Mouse (Mus musculus) left cerebral cortex, postnatal 10 days (tissue): ENCODE results near the gene Ttf1. TPM values are rescaled to one million over a fixed set of nuclear protein-coding genes. Genes with fewer than 3 reads are reported as not detected.
"Not testable (repeated sequence)": the region's sequence is repeated elsewhere in the genome, so short reads cannot be mapped to it uniquely, and the experiment has no call there.

Experiments used
- DNase-seq, 2 experiments: peaks; one replicate each; pipeline ENCODE4 v3.0.0; 2021 to 2022; ENCODE audit warnings: low spot score in 2 of 2, mixed read lengths in 1 of 2; ENCODE audit errors: extremely low spot score in 1 of 2
- intact Hi-C: fragments of 180-260 bp; cut with DNase I; formaldehyde crosslinking; loops from one replicate; pipeline ENCODE4 v1.15.1; 2025
- total RNA-seq, 2 experiments: library from RNA; stranded (reverse); gene quantifications; 2 replicates each; pipeline ENCODE4 v1.2.3; 2021

Gene Ttf1
- total RNA-seq, 2 experiments from 2014 or later = 9.1 to 9.6 TPM

GRCm38 (mm10) chr2:29052943-29053454 is 7.1 kb upstream of the Ttf1 start:
- intact Hi-C loops = loop anchor here (1.0 to 2.0 kb wide), 2 partner anchors 129 to 296 kb away; no protein-coding TSS in a partner anchor
- DNase-seq = peak; percentile 31 to 69

GRCm38 (mm10) chr2:29053802-29054544 is 6.1 kb upstream of the Ttf1 start:
- intact Hi-C loops = loop anchor here (1.0 to 2.0 kb wide), 2 partner anchors 130 to 297 kb away; no protein-coding TSS in a partner anchor
- DNase-seq = peak; percentile 41 to 59

- intact Hi-C loops = no loop called here
- DNase-seq = peak in 1 of 2 experiments; percentile 22
Observed at GRCm38 (mm10) chr2:29054545-29054935, 5.5 kb upstream of the Ttf1 start.

- peak; percentile 34 to 61 for DNase-seq
- intact Hi-C loops = no loop called here
Observed at GRCm38 (mm10) chr2:29054991-29055390, 5.1 kb upstream of the Ttf1 start, which contains the start of gene Cfap77. Gene Cfap77 (minus strand): TSS chr2:29055066.

GRCm38 (mm10) chr2:29065796-29066195 is 5.7 kb downstream of the Ttf1 start:
- intact Hi-C loops = no loop called here
- DNase-seq = no peak

- intact Hi-C loops = no loop called here
- DNase-seq = peak in 1 of 2 experiments; percentile 29
Observed at GRCm38 (mm10) chr2:29066410-29066809, 6.3 kb downstream of the Ttf1 start.

GRCm38 (mm10) chr2:29074676-29075075 is 14.6 kb downstream of the Ttf1 start:
- DNase-seq = no peak
- intact Hi-C loops = no loop called here

GRCm38 (mm10) chr2:29075331-29076070 is 15.4 kb downstream of the Ttf1 start:
- intact Hi-C loops = no loop called here
- DNase-seq = no peak

GRCm38 (mm10) chr2:29076226-29076625 is 16.2 kb downstream of the Ttf1 start:
- no peak for DNase-seq
- intact Hi-C loops = no loop called here

GRCm38 (mm10) chr2:29081965-29082364 is 21.9 kb downstream of the Ttf1 start:
- intact Hi-C loops = no loop called here
- DNase-seq = no peak

GRCm38 (mm10) chr2:29086026-29086425 is 26.0 kb downstream of the Ttf1 start:
- intact Hi-C loops = no loop called here
- no peak for DNase-seq

GRCm38 (mm10) chr2:29089276-29089675 is 29.2 kb downstream of the Ttf1 start:
- intact Hi-C loops, DNase-seq: not testable (repeated sequence)

GRCm38 (mm10) chr2:29095674-29096073 is 35.6 kb downstream of the Ttf1 start:
- intact Hi-C loops = no loop called here
- DNase-seq = no peak

GRCm38 (mm10) chr2:29096751-29097150 is 36.7 kb downstream of the Ttf1 start:
- intact Hi-C loops = no loop called here
- no peak for DNase-seq

GRCm38 (mm10) chr2:29097465-29097864 is 37.4 kb downstream of the Ttf1 start:
- intact Hi-C loops = no loop called here
- no peak for DNase-seq

GRCm38 (mm10) chr2:29097955-29098354 is 37.9 kb downstream of the Ttf1 start:
- intact Hi-C loops, DNase-seq: not testable (repeated sequence)

- intact Hi-C loops = no loop called here
Observed at GRCm38 (mm10) chr2:29098786-29099185, 38.7 kb downstream of the Ttf1 start.

GRCm38 (mm10) chr2:29099646-29100045 is 39.6 kb downstream of the Ttf1 start:
- DNase-seq = no peak
- intact Hi-C loops = no loop called here

More at GRCm38 (mm10) chr2:29098786-29099185, 38.7 kb downstream of the Ttf1 start:
- DNase-seq = no peak

- DNase-seq = no peak
- intact Hi-C loops = no loop called here
Observed at GRCm38 (mm10) chr2:29100822-29101534, 40.9 kb downstream of the Ttf1 start.
